Mouse (Mus musculus) spleen, postnatal 0 days (tissue): ENCODE results near the gene Kcnip3. TPM values are rescaled to one million over a fixed set of nuclear protein-coding genes. Genes with fewer than 3 reads are reported as not detected.

ENCODE experiments used
- polyA plus RNA-seq: library from polyadenylated mRNA; unstranded; fragments of >200 nt; fragmentation: Nextera tagmentation; extraction: Ambion mirVana; gene quantifications from 2 replicates; pipeline ENCODE4 v1.2.1, GENCODE M21; 2015

Kcnip3 gene
- polyA plus RNA-seq, result 0.60 and 0.68 TPM in 2 replicates

GRCm38 (mm10) chr2:127522006-127522441 lies at the start of gene Kcnip3:
TSS of gene Kcnip3 (minus strand) at chr2:127522094.

DNA sequence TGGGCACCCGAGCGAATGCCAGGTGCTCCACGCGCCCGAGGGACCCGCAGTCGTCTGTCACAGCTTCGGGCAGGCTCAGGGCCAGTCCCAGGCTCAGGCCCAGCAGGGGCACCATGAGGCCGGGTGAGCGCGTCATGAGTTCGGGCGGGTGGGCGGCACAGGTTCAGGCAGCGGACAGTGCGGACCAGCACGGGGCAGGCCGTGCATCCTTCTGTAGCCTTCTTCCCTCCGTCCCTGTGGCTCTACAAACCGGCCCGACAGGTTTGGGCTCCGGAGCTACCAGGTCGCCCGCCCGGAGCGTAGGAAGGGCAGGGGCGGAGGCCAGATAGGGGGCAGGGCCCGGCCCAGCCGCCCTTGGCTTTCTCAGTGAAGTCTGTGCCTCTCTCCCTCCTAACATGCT lies 19.3 kb upstream of the Kcnip3 start, which contains the start of gene Prom2:
TSS of gene Prom2 (minus strand) at position 283 of the 400 bp plus-strand sequence.

DNA sequence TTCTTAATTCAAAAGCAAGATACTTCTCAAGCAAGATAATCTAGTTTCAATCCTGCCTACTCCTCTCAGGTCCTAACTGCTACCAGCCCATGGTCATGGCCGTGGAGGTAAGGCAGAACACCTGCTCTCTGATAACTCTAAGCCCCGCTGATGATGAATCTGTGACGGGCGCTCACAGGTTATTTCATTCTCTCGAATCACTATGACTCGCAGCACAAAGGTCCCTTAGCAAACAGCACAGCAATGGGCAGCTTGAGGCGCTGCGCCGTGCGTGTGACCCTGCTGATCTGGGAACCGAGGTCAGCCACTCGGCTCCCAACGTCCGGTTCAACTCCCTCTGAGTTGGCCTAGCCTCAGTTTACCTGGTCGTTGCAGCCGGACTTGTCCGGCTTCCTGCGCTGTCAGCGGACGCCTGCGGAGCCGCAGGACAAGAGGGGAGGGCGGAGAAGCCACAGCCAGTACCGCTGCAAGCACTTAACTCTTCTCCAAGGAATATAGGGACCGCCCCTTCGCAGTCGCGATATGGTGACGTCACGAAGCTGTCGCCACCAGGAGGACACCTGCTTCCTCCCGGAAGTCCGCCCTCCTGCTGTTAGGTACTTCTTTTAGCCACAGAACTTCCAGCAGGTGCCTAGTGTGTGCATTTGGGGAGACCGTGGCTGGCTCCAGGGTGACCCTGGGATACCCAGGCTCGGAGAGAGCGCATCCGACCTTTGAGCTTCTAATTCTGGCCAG lies 77.7 kb downstream of the Kcnip3 start, which contains the start of gene Fahd2a:
TSS of gene Fahd2a (minus strand) at position 511 of the 735 bp plus-strand sequence.

GRCm38 (mm10) chr2:127424977-127425376 lies 96.9 kb downstream of the Kcnip3 start, which contains the start of gene Gpat2:
TSS of gene Gpat2 (plus strand) at chr2:127425199.

Other genes starting within 250 kb of the Kcnip3 start
- 10.5 and 14.4 TPM in 2 replicates for gene Dusp2, start 185.9 kb downstream of the Kcnip3 start, polyA plus RNA-seq
- not detected in 2 replicates for gene Astl, start 183.5 kb downstream of the Kcnip3 start, polyA plus RNA-seq
- 4.3 and 6.1 TPM in 2 replicates for gene Adra2b, start 158.9 kb downstream of the Kcnip3 start, polyA plus RNA-seq
- 0.18 TPM in 1 of 2 replicates, not detected in the other for gene Gpat2, start 96.9 kb downstream of the Kcnip3 start, polyA plus RNA-seq
- 14.1 and 16.2 TPM in 2 replicates for gene Fahd2a, start 77.5 kb downstream of the Kcnip3 start, polyA plus RNA-seq
- 0.02 TPM in 1 of 2 replicates, not detected in the other for gene Prom2, start 19.4 kb upstream of the Kcnip3 start, polyA plus RNA-seq
- 1.1 and 1.6 TPM in 2 replicates for gene Zfp661, start 65.0 kb upstream of the Kcnip3 start, polyA plus RNA-seq
- gene Mrps5, start 65.1 kb upstream of the Kcnip3 start, polyA plus RNA-seq, result 93.1 and 94.7 TPM in 2 replicates
- 0.35 and 1.1 TPM in 2 replicates for gene Mal, start 134.6 kb upstream of the Kcnip3 start, polyA plus RNA-seq
- 0.49 and 0.55 TPM in 2 replicates for gene Mall, start 207.8 kb upstream of the Kcnip3 start, polyA plus RNA-seq